8 mouse cellular contexts compared by ENCODE assay signal in genomic region chr9:61404998-61405621, GRCm38 (mm10). TPM values are rescaled to one million over a fixed set of nuclear protein-coding genes. Genes with fewer than 3 reads are reported as not detected.
DNase-seq lines count a peak whose midpoint lies in the region; ATAC-seq lines count a peak whose summit lies in the region.

No protein-coding gene starts in this region.

- H3K27ac ChIP-seq in hindbrain, embryonic 11.5 days (ENCODE audit: low read depth, low read length) = peak overlapping the region; percentile 79

- H3K4me3 ChIP-seq in hindbrain, embryonic 11.5 days (ENCODE audit: low read depth, low read length) = no peak overlapping the region

- peak; percentile 84 for ATAC-seq in hindbrain, embryonic 11.5 days (ENCODE audit: low FRiP score)

- DNase-seq in Muller cell, postnatal 12 days (ENCODE audit: inconsistent ontology term) = peak; percentile 99
- peak; percentile 57 for DNase-seq in cerebellum, adult 9-10 months
- peak; percentile 76 to 80 for DNase-seq in frontal cortex, postnatal 10 days (ENCODE audit: low spot score in 2 of 2)
- DNase-seq in hindbrain, embryonic 11.5 days (ENCODE audit: low spot score) = peak; percentile 83
- peak; percentile 67 for DNase-seq in layer of hippocampus, adult 9-10 months (ENCODE audit: low spot score)
- peak; percentile 64 for DNase-seq in lung, postnatal 36 days
- DNase-seq in right cerebral cortex, postnatal 14 days = peak; percentile 67
- no peak for DNase-seq in yolk sac, embryonic 10.5 days (ENCODE audit: low spot score)

- H3K36me3 ChIP-seq in hindbrain, embryonic 11.5 days (ENCODE audit: control insufficient read depth, insufficient read depth, low read length) = peaks cover 43% of the 10 kb centered on the region

- WGBS in hindbrain, embryonic 11.5 days = 14% methylated on average over 19 of the region's 19 CpGs

- no peak overlapping the region for H3K9ac ChIP-seq in hindbrain, embryonic 11.5 days (ENCODE audit: low read depth, low read length)

- H3K9me3 ChIP-seq in hindbrain, embryonic 11.5 days (ENCODE audit: control insufficient read depth, low read length) = no peaks in the 10 kb centered on the region

- H3K4me1 ChIP-seq in hindbrain, embryonic 11.5 days (replicated peaks; ENCODE audit: control insufficient read depth, insufficient read depth, low read length) = peaks cover 41% of the 10 kb centered on the region

- H3K4me2 ChIP-seq in hindbrain, embryonic 11.5 days (replicated peaks; ENCODE audit: low read depth, low read length) = peak overlapping the region; percentile 23; the same call in 1 of the 2 replicates

- no peaks in the 10 kb centered on the region for H3K27me3 ChIP-seq in hindbrain, embryonic 11.5 days (ENCODE audit: control insufficient read depth, insufficient read depth, low read length)

RNA-seq across cellular contexts. Expression of gene Tle3, which starts 32.9 kb away (rescaled TPM):
- polyA plus RNA-seq in hindbrain, embryonic 11.5 days (2014; fragmentation: Nextera tagmentation; extraction: Ambion mirVana) = 33.7 and 36.7 TPM in 2 replicates
